Mouse (Mus musculus) cortical plate, adult 2 months (tissue): ENCODE results near the gene Nupr1.

Experiments
- CTCF ChIP-seq: fragments of 200-500 bp; IDR thresholded peaks from 2 replicates; pipeline ENCODE4 v1.5.1; 2011; ENCODE audit warnings: mild to moderate bottlenecking, control low read depth, low read length; ENCODE audit not compliant: insufficient read depth; ENCODE audit errors: extremely low read depth
- POLR2A ChIP-seq: fragments of 200-500 bp; IDR thresholded peaks from 2 replicates; pipeline ENCODE4 v1.6.1; 2011; ENCODE audit warnings: mild to moderate bottlenecking, low read length, control low read depth; ENCODE audit not compliant: insufficient read depth; ENCODE audit errors: extremely low read depth

DNA sequence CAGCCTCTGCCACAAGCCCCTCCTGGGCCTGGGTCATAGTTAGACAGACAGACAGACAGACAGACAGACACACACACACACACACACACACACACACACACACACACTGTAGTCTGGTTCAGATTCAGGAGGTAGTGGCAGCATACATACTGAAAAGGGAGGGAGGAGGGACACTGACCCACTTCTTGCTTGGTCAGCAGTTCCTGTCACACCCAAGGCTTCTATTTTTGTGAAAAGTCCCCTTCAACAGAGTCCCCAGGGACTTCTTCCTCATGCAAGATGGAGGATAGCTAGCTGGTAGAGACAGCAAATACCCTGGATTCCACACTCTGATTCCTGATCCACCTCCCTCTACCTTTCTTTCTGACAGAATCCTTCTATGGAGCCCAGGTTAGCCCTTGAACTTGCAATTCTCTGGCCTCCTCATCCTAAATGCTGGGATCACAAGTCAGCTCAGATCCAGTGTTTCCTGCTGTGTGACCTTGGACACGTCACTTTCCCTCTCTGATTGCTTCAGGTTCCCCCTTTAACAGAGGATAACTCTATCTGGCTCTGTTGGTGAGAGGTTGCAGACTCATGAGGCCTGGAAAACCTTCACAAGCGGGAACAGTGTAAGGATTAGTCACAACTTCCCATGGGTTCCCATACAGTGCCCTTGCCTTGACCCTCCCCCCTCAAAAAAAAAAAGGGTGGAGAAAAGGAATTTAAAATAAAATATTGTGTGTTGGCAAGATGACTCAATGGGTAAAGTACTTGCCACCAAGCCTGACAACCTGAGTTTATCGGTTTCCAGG is 4.7 kb downstream of the Nupr1 start:
- TF ChIP-seq CTCF: no peak
- TF ChIP-seq POLR2A: no peak
